Mouse (Mus musculus) splenic B cell, adult 2 months (primary cell): ENCODE results near the gene Fbxw8.

Experiments used
- DNase-seq: peaks from one replicate; pipeline ENCODE4 v3.0.0-alpha.2; 2011; ENCODE audit warnings: low read depth, low spot score
- H3K27me3 ChIP-seq: 2 replicates; pipeline ENCODE4 v1.6.1; 2012; ENCODE audit warnings: mild to moderate bottlenecking, low read length, moderate library complexity, mixed read lengths; ENCODE audit not compliant: control insufficient read depth, poor library complexity, insufficient read depth, severe bottlenecking
- H3K36me3 ChIP-seq: 2 replicates; pipeline ENCODE4 v1.6.1; 2012; ENCODE audit warnings: mild to moderate bottlenecking, low read length, moderate library complexity, mixed read lengths; ENCODE audit not compliant: control insufficient read depth, poor library complexity, insufficient read depth, severe bottlenecking

Fbxw8 gene

GRCm38 (mm10) chr5:118065516-118066255 lies 89.6 kb downstream of the Fbxw8 start:
- DNase-seq = no peak
- no peaks in the 10 kb centered on the region for H3K27me3 ChIP-seq
- no peaks in the 10 kb centered on the region for H3K36me3 ChIP-seq

GRCm38 (mm10) chr5:118064284-118064901 lies 90.9 kb downstream of the Fbxw8 start:
- Histone ChIP-seq H3K27me3 (no peaks in the 10 kb centered on the region), H3K36me3 (no peaks in the 10 kb centered on the region)
- no peak for DNase-seq

DNA sequence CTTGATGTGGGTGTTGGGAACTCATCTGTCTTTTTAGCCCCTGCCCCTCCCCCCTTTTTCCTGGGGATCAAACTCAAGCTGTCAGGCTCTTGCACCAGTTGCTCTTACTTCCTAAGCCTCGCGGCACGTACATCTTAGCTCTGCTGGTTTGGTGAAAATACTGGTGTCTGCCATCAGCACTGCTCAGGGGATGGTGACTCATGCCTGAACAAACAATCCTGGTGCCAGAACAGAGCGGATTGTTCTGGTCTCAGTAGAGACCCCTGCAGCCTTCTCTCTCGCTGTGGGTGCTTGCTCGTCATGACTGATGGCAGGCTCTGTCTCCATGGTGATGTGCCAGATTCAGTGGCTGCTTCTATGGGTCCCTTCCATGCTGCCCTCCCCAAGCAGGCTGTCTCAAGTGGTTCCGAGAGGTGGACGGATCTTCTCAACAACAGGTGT lies 92.1 kb downstream of the Fbxw8 start:
- no peaks in the 10 kb centered on the region for H3K27me3 ChIP-seq
- no peaks in the 10 kb centered on the region for H3K36me3 ChIP-seq
- DNase-seq = no peak

DNA sequence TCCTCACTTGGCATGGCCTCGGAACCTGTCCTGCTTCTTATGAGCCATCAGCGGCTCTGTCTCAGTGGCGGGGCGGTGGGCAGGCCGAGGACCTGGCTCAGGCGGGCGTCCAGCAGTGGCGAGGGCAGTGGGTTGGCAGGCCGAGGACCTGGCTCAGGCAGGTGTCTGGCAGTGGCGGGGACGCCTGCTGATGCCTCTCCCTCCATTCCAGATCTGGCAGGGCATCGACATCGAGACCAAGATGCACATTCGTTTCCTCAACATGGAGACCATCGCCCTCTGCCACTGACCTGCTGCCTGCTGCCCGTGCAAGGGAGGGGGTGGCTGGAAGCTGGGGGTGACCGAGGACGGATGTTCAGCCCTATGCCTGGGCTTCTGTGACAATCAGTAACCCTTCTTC lies 93.9 kb downstream of the Fbxw8 start:
- no peak for DNase-seq
- no peaks in the 10 kb centered on the region for H3K27me3 ChIP-seq
- no peaks in the 10 kb centered on the region for H3K36me3 ChIP-seq

DNA sequence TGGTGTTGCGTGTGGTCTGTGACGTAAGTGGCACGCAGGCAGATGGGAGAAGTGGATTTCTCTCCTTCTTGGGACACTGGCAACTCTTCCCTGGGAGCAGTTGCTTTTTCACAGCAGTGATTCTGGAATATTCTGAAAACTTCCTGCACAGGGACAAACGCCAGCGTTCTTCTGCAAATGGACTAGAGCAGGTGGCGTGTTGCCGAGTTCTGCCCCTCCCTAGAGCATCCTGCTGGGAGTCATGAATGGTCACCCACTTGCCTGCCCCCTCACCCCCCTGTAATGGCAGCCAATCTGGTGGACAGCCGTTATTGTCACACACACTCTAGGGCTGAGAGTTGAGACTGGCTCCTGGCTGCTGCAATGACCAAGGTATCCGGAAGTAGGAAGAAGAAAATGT lies 95.6 kb downstream of the Fbxw8 start:
- no peak for DNase-seq
- no peaks in the 10 kb centered on the region for H3K27me3 ChIP-seq
- H3K36me3 ChIP-seq = no peaks in the 10 kb centered on the region

DNA sequence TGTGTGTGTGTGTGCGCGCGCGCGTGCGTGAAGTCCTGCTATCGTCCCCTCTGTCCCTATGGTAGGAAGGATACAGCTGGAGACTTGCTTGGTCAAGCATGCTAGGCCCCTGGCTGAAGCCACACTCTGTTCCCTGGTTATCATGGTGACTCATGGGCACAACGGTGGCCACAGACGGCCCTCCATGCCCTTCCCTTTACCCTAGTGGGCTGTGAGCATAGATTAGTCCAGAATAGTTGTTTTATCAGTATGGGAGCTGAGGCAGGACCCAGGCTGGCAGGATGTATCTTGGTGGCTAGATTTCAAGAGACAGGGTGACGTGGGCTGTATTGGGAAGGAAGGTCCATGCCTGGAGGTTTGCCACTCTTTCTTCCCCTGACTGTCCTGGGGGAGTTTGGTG lies 96.4 kb downstream of the Fbxw8 start:
- DNase-seq = no peak
- Histone ChIP-seq H3K27me3 (no peaks in the 10 kb centered on the region), H3K36me3 (no peaks in the 10 kb centered on the region)

DNA sequence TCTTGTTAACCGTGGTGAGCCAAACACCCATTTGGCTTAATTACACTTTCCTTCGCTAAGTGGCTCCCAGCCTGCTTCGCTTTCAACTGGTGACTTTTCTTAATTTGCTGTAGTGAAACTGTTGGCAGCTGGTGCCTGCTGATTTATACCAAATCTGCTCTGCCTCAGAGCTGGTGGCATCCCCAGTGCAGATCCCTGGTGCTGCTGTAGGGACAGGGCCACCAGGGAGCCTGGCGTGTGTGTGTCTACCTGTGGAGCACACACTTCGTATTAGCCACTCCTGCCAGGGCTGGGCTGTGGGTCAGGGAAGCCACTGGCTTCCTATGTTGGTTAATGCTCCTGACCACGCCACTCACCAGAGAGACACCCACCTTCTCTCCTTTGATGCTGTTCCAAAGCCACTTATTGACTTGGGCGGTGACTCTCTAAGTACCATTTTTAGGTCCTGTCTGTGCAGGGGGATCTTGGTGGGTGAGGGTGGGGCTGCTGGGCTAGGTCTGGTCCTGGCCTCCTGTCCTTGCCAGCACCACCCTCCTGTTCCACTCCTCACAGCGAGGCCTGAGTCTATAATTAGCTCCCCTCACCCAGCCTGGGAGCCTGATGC lies 97.7 kb downstream of the Fbxw8 start:
- Histone ChIP-seq H3K27me3 (no peaks in the 10 kb centered on the region), H3K36me3 (no peaks in the 10 kb centered on the region)
- DNase-seq = no peak

DNA sequence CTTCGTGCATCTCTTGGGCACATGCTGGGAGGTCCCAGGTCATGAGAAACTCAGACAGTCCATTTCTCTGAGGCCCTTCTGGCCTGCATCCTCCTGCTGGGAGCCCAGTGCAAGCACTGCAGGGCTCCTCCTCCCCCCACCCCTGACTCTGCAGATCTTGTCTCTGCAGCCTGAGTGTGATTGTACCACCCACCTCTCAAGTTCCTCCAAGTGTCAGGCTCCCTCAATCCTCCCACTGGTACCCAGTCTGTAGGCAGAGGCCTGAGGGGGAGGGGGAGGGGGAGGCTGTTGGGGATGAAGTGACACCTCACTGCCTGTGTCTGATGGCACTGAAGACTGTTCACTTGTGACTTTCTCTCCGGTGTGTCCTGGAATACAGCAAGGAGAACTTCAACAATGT lies 102.1 kb downstream of the Fbxw8 start:
- Histone ChIP-seq H3K27me3 (no peaks in the 10 kb centered on the region), H3K36me3 (no peaks in the 10 kb centered on the region)
- DNase-seq = no peak

DNA sequence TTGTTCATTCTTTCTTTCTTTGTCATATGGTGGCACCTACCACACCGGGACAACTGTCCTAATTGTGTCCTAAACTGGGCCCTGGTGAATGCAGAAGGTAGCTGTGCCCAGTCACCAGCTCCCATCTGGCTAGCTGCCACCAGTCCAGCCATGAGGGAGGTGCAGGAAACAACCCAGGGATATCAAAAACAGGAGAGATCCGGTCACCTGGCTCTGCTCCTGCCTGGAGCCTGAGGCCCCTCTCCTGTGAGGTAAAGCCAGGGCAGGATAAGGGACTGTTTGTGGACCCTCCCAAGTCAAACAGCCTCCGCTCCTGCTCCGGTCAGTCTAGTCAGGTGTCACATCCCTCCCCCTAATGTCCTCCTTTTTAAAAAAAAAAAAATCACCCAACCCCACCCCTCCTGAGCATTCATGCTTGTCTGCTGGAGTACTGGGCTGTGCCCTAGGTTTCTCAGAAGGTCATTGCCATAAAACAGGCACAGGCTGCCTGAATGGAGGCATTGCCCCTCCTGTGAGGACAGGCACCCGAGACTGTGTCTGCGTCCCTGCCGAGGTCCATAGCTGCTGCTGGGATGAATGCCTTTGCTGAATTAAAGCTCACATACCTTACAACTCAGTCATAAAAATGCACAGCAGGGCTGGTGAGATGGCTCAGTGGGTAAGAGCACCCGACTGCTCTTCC lies 103.1 kb downstream of the Fbxw8 start:
- Histone ChIP-seq H3K27me3 (no peaks in the 10 kb centered on the region), H3K36me3 (no peaks in the 10 kb centered on the region)
- DNase-seq = no peak

- DNase-seq = no peak
- Histone ChIP-seq H3K36me3 (no peaks in the 10 kb centered on the region), H3K27me3 (no peaks in the 10 kb centered on the region)
These were observed 104.5 kb downstream of the Fbxw8 start for GRCm38 (mm10) chr5:118050743-118051142.

DNA sequence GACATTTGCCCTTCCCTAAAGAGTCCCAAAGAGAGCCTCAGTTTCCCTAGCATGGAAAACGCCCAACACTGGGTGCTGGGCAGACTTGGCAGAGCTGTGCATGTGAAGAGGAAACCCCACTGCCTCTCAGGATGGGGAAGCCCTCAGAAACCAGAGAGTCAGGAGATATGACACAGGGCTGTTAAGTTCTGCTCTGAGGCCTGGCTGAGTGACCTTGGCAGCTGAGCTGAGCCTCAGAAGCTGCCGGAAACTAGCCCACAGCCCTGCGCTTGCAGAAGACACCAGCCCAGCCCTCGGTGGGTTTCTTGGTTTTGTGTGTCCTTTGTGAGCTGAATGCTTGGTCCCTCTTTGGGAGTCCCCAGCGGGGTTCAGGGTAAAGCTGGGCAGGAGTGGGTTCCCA lies 106.3 kb downstream of the Fbxw8 start:
- DNase-seq = no peak
- H3K27me3 ChIP-seq = no peaks in the 10 kb centered on the region
- H3K36me3 ChIP-seq = no peaks in the 10 kb centered on the region

GRCm38 (mm10) chr5:118048412-118048811 lies 106.9 kb downstream of the Fbxw8 start:
- no peaks in the 10 kb centered on the region for H3K36me3 ChIP-seq
- H3K27me3 ChIP-seq = no peaks in the 10 kb centered on the region
- no peak for DNase-seq

DNA sequence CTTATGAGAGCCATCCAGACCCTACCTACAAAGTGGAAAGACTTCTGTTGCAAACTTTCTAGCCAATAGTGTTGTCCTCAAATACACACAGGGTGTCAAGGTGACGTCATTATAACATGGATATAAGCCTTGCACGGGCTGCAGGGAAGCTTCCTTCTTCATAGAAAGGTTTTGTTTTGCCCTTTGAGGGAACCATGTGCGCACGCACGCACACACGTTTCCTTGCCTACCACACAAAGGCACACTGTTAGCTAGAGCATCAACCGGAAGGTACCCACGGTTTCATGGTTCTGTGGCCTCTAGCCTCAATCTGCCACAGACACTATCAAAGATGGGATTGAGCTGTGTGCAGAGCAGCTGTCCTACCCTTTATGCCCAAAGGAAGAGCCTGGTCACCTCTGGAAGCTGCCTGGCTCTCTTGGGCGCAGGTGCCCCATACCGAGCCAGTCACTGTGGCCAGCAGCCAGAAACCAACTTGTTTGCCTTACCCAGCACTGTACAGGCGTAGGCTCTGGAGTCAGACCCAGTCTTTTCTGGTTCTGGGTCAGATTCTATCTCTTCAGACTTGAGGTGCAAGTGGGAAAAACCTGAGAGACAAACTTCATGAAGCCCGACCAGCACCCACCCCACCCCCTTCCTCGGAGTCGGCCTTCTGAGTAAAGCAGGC lies 108.0 kb downstream of the Fbxw8 start:
- H3K36me3 ChIP-seq = no peaks in the 10 kb centered on the region
- DNase-seq = no peak
- H3K27me3 ChIP-seq = no peaks in the 10 kb centered on the region

DNA sequence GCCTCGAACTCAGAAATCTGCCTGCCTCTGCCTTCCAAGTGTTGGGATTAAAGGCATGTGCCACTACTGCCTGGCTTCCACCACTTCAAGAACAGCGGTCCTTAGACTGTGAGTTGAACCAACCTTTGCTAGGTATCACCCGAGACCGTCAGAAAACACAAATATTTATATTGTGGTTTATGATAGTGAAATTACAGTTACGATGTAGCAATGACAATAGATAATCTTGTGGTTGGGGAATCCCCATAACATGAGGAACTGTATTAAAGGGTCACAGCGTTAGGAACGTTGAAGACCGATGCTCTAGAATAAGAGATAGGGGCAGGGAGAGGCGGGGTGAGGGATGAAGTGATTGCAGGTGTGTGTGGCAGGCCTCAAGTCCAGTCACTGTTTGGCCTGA lies 109.9 kb downstream of the Fbxw8 start:
- Histone ChIP-seq H3K27me3 (no peaks in the 10 kb centered on the region), H3K36me3 (no peaks in the 10 kb centered on the region)
- DNase-seq = no peak

DNA sequence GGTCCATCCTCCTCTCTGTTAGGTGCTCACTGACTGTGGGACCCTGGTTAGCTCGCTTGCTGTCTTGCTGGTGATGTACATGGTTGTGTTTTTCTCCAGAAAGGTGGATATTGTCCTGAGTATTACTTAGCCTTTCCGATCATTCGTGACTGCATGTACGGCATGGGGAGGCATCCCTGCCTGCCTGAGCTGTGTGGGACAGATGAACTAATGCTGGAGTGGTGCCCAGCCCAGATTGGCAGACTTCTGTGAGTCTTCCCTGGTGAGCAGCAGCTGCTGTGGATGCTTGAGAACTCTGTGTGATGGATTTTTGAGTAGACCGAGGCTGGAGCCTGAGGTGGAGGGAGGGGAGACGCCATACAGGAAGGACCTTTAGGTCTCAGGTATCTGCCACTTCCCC lies 110.4 kb downstream of the Fbxw8 start:
- Histone ChIP-seq H3K36me3 (no peaks in the 10 kb centered on the region), H3K27me3 (no peaks in the 10 kb centered on the region)
- DNase-seq = no peak
